Mouse (Mus musculus) fibroblast of lung, adult 2 months (primary cell): ENCODE measurements at regions not wholly inside any gene's neighbourhood (a gene's known extent, or its start where the extent isn't known, plus 50 kb on each side); places are given as distances from the start of the nearest gene placed in this dataset.

Experiments
- DNase-seq: peaks from one replicate; pipeline ENCODE4 v3.0.0-alpha.2; 2011; ENCODE audit warnings: low read depth

- no peak for DNase-seq
These were observed 144.6 kb upstream of the Cops8 start for GRCm38 (mm10) chr1:90458176-90458575.

- no peak for DNase-seq
These were observed 141.1 kb upstream of the Cops8 start for GRCm38 (mm10) chr1:90461699-90462098.

- DNase-seq: no peak
These were observed 139.5 kb upstream of the Cops8 start for GRCm38 (mm10) chr1:90463302-90463701.

- no peak for DNase-seq
These were observed 135.1 kb upstream of the Cops8 start for GRCm38 (mm10) chr1:90467646-90468045.

- DNase-seq: no peak
These were observed 131.8 kb upstream of the Cops8 start for GRCm38 (mm10) chr1:90470996-90471395.

- no peak for DNase-seq
These were observed 131.0 kb upstream of the Cops8 start for GRCm38 (mm10) chr1:90471806-90472205.

GRCm38 (mm10) chr1:90475060-90475813, 127.5 kb upstream of the Cops8 start:
- no peak for DNase-seq

- no peak for DNase-seq
These were observed 126.1 kb upstream of the Cops8 start for GRCm38 (mm10) chr1:90476556-90477243.

- DNase-seq: no peak
These were observed 123.9 kb upstream of the Cops8 start for GRCm38 (mm10) chr1:90478839-90479238.

GRCm38 (mm10) chr1:90481247-90481646, 121.5 kb upstream of the Cops8 start:
- DNase-seq: no peak

GRCm38 (mm10) chr1:90481708-90482107, 121.1 kb upstream of the Cops8 start:
- no peak for DNase-seq

GRCm38 (mm10) chr1:90486349-90486839, 116.4 kb upstream of the Cops8 start:
- DNase-seq: no peak

GRCm38 (mm10) chr1:90487886-90488285, 114.9 kb upstream of the Cops8 start:
- no peak for DNase-seq

- DNase-seq: no peak
These were observed 113.8 kb upstream of the Cops8 start for GRCm38 (mm10) chr1:90488991-90489390.

- no peak for DNase-seq
These were observed 112.4 kb upstream of the Cops8 start for GRCm38 (mm10) chr1:90490335-90490734.

GRCm38 (mm10) chr1:90493481-90493880, 109.3 kb upstream of the Cops8 start:
- no peak for DNase-seq

- DNase-seq: no peak
These were observed 107.6 kb upstream of the Cops8 start for GRCm38 (mm10) chr1:90495174-90495573.

- peak; percentile 98 for DNase-seq
These were observed 105.2 kb upstream of the Cops8 start for GRCm38 (mm10) chr1:90497568-90497967.

GRCm38 (mm10) chr1:90501373-90501772, 101.4 kb upstream of the Cops8 start:
- DNase-seq: no peak

GRCm38 (mm10) chr1:90502371-90502770, 100.4 kb upstream of the Cops8 start:
- DNase-seq: no peak

GRCm38 (mm10) chr1:90502771-90503540, 99.8 kb upstream of the Cops8 start:
- DNase-seq: no peak

GRCm38 (mm10) chr1:90504583-90505080, 98.1 kb upstream of the Cops8 start:
- no peak for DNase-seq
